Mouse (Mus musculus): ENCODE results near the gene Tfam.

- TF ChIP-seq POLR2A (IDR thresholded peaks at IDR 0.05; ENCODE audit: borderline replicate concordance, extremely low read depth, low read depth, low read length) (no peak), CTCF (IDR thresholded peaks at IDR 0.05; ENCODE audit: insufficient read depth, low read length) (no peak)
These were observed 4.0 kb downstream of the Tfam start for GRCm38 (mm10) chr10:71234071-71234470.

Measured in lung, adult 2 months (tissue).